Mouse (Mus musculus) gastrocnemius, postnatal 10 days (tissue): Measurements from ENCODE around the gene Corin. TPM values are rescaled to one million over a fixed set of nuclear protein-coding genes. Genes with fewer than 3 reads are reported as not detected.

Experiments
- DNase-seq: peaks from one replicate; pipeline ENCODE4 v3.0.0; 2021; ENCODE audit warnings: mixed read lengths
- total RNA-seq, 2 experiments: library from RNA; stranded (reverse); gene quantifications; 2 replicates each; pipeline ENCODE4 v1.2.3; 2021

Gene Corin
- total RNA-seq, 2 experiments from 2014 or later = 0.66 to 0.84 TPM

DNA sequence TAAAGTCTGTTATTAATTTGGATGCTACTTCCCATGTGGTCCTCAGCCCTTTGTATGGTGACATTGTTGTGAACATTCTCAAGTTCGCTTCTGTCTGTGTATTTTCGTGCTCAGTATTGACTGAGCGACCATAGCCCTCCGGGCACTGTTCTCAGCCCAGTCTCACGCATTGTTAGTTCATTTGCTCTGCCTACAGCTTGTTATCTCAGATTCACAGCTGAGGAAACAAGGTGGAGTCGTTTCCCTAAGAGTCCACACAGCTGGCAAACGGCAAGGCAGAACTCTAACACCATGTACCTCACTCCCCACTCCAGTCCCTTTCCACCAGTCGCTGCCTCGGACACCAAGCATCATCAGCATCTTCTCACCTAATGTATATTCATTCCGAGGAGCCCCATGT, 63.1 kb downstream of the Corin start:
- DNase-seq = no peak

- DNase-seq = no peak
Measured at GRCm38 (mm10) chr5:72435085-72435484, 69.2 kb downstream of the Corin start.

DNA sequence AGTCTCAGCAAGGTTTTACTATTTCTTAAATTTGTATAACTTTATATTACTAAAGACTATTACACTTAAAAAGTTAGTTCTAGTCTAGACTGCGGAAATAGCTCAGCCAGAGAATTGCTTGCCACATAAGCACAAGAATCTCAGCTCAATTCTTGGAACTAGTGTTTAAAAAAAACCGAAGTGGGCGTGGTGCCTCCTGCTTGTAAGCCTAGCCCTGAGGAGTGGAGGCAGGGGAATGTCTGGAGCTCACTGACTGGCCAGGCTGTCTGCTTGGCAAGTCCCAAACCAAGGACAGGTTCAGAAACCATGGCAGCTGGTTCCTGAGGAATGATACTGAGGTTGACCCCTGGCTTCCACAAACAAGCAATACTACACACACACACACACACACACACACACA, 72.4 kb downstream of the Corin start:
- DNase-seq = no peak

DNA sequence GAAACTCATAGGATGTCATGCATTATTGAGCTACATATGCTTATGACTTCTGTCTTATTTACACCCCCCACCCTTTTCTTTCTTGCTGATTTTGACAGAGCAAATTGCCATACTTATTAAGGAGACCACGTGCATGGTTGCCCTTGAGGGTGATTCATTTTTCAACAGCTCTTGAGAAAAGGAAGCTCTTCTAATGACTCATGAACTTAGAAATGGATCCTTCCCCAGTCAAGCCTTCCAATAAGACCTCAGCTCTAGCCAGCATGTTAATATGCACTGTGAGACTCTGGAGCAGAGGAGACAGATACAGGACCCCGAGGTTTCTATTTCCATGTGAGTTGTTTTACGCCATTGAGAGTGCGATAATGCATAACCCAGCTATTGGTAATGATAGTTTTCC, 76.7 kb downstream of the Corin start:
- no peak for DNase-seq

GRCm38 (mm10) chr5:72425342-72426010, 78.8 kb downstream of the Corin start:
- DNase-seq = no peak

DNA sequence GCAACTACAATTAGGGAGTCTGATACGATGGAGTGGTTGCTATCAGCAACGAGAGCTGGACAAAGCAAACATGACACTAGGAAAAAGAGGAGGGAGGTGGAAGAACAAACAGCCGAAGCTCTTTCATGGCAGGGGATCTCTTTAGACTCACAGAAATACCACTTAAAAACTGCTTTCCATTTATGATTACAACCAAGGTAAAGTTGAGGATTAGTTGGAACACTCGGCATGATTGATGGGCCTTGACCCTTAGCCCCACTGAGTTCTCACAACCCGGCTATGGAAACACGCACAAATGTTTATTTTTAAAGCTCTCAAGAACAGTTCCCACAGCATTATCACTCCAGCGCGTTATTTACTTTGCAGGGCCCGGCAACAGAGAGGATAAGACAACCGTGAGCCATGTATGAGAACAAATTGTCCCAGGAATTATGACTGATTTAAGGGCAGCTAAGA, 92.4 kb downstream of the Corin start:
- DNase-seq = no peak

GRCm38 (mm10) chr5:72410841-72411240, 93.4 kb downstream of the Corin start:
- no peak for DNase-seq

- DNase-seq = no peak
Measured at GRCm38 (mm10) chr5:72403376-72403775, 100.9 kb downstream of the Corin start.

- no peak for DNase-seq
Measured at GRCm38 (mm10) chr5:72402913-72403312, 101.4 kb downstream of the Corin start.

GRCm38 (mm10) chr5:72401778-72402177, 102.5 kb downstream of the Corin start:
- no peak for DNase-seq

GRCm38 (mm10) chr5:72401251-72401650, 103.0 kb downstream of the Corin start:
- DNase-seq = no peak

DNA sequence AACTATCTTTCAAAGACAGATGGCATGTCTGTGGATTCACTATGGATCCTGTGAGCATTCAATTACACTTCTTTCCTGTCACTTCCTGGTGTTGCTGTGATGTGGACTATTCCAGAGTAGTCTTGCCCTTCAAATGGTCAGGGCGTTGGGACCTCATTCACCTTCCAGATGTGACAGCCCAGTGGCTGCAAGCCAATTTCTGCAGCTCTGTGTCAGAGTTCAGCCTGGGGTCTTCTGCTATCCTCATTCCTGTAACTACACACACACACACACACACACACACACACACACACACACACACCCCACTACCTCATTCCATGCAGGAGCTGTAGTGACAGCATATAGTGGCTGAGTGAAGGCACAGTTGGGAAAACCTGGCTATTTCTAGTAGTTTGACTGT, 122.1 kb downstream of the Corin start:
- DNase-seq = no peak

- DNase-seq = no peak
Measured at GRCm38 (mm10) chr5:72380616-72381015, 123.7 kb downstream of the Corin start.

- no peak for DNase-seq
Measured at GRCm38 (mm10) chr5:72368004-72368403, 136.3 kb downstream of the Corin start.

GRCm38 (mm10) chr5:72365801-72366200, 138.5 kb downstream of the Corin start:
- DNase-seq = no peak

GRCm38 (mm10) chr5:72363838-72364237, 140.4 kb downstream of the Corin start:
- DNase-seq = no peak

GRCm38 (mm10) chr5:72353746-72354145, 150.5 kb downstream of the Corin start:
- no peak for DNase-seq

- no peak for DNase-seq
Measured at GRCm38 (mm10) chr5:72350081-72350758, 154.1 kb downstream of the Corin start.

GRCm38 (mm10) chr5:72348591-72348990, 155.7 kb downstream of the Corin start:
- DNase-seq = no peak

- no peak for DNase-seq
Measured at GRCm38 (mm10) chr5:72335873-72336272, 168.4 kb downstream of the Corin start.

GRCm38 (mm10) chr5:72332901-72333300, 171.4 kb downstream of the Corin start:
- DNase-seq = no peak

GRCm38 (mm10) chr5:72331217-72331616, 173.1 kb downstream of the Corin start:
- no peak for DNase-seq

GRCm38 (mm10) chr5:72330648-72331047, 173.6 kb downstream of the Corin start:
- DNase-seq = no peak

- DNase-seq = no peak
Measured at GRCm38 (mm10) chr5:72329453-72329852, 174.8 kb downstream of the Corin start.
